Mouse (Mus musculus) lung, embryonic 16.5 days (tissue): ENCODE measurements at regions not wholly inside any gene's neighbourhood (a gene's known extent, or its start where the extent isn't known, plus 50 kb on each side); places are given as distances from the start of the nearest gene placed in this dataset.

Source experiments
- ATAC-seq: fragments of 200-750 bp; cut with Nextera tagmentation; 2 replicates; pipeline ENCODE4 v1.8.0; 2017; ENCODE audit warnings: low read depth, mild to moderate bottlenecking, moderate library complexity
- H3K27ac ChIP-seq: fragments of 300-500 bp; sonication (generic); 2 replicates; pipeline ENCODE4 v1.5.1; 2014; ENCODE audit warnings: mild to moderate bottlenecking, control low read depth, low read length
- H3K27me3 ChIP-seq: fragments of 300-500 bp; sonication (generic); 2 replicates; pipeline ENCODE4 v1.6.1; 2014; ENCODE audit warnings: low read depth, low read length, mixed read lengths; ENCODE audit not compliant: control insufficient read depth, insufficient read depth
- H3K36me3 ChIP-seq: fragments of 300-500 bp; sonication (generic); 2 replicates; pipeline ENCODE4 v1.6.1; 2014; ENCODE audit warnings: low read length; ENCODE audit not compliant: control insufficient read depth, insufficient read depth
- H3K4me1 ChIP-seq: fragments of 300-500 bp; sonication (generic); replicated peaks from 2 replicates; pipeline ENCODE4 v1.6.1; 2014; ENCODE audit warnings: low read length, mixed read lengths; ENCODE audit not compliant: control insufficient read depth, insufficient read depth
- H3K4me2 ChIP-seq: fragments of 300-500 bp; sonication (generic); 2 replicates; pipeline ENCODE4 v1.6.1; 2014; ENCODE audit warnings: low read depth, low read length, control low read depth
- H3K4me3 ChIP-seq: fragments of 300-500 bp; sonication (generic); 2 replicates; pipeline ENCODE4 v1.5.1; 2014; ENCODE audit warnings: mild to moderate bottlenecking, low read length, control low read depth
- H3K9ac ChIP-seq: fragments of 300-500 bp; sonication (generic); 2 replicates; pipeline ENCODE4 v1.6.1; 2014; ENCODE audit warnings: low read length, control low read depth
- H3K9me3 ChIP-seq: fragments of 300-500 bp; sonication (generic); 2 replicates; pipeline ENCODE4 v1.6.1; 2016; ENCODE audit warnings: low read length; ENCODE audit not compliant: control insufficient read depth
- WGBS: fragments of 180-500 bp; shearing (Covaris S2); extraction: QIAGEN DNeasy Blood & Tissue Kit; methylation state at CpG from one replicate; pipeline ENCODE4 v1.1.7; 2014; 5-methylcytosine and 5-hydroxymethylcytosine counted together

DNA sequence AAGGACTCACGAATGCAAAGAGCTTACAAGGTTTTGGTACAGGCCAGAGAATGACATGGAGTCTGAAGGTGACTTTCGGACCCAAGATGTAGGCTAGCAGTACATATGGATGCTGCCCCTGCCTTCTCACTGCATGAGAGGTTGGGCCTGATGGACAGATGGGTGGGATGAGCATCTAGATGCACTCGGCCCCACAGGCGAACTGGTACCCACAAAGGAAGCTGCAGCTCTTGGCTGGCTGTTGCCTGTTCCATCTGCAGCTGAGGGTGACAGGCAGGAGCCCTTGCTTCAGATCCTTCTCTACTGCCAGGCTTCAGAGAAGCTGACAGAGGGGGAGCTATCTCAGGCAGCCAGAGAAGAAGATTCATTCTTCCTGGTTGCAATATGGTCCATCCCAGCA lies 216.8 kb upstream of the Tas2r119 start:
- H3K9ac ChIP-seq = no peak overlapping the region
- H3K27me3 ChIP-seq = no peaks in the 10 kb centered on the region
- H3K4me1 ChIP-seq = 0 out of 2 replicates have a peak, but pooled peaks cover 3% of the 10 kb centered on the region
- no peaks in the 10 kb centered on the region for H3K9me3 ChIP-seq
- WGBS = 86% methylated on average over 4 of the region's 4 CpGs
- H3K4me2 ChIP-seq = no peak overlapping the region
- ATAC-seq = no peak
- no peak overlapping the region for H3K27ac ChIP-seq
- no peak overlapping the region for H3K4me3 ChIP-seq
- H3K36me3 ChIP-seq = no peaks in the 10 kb centered on the region

GRCm38 (mm10) chr15:31961963-31962362 lies 215.1 kb upstream of the Tas2r119 start:
- Histone ChIP-seq H3K27me3 (no peaks in the 10 kb centered on the region), H3K9me3 (no peaks in the 10 kb centered on the region), H3K4me3 (no peak overlapping the region), H3K27ac (0 out of 2 replicates have a peak overlapping the region, but pooled peaks have one; percentile 21), H3K4me1 (0 out of 2 replicates have a peak, but pooled peaks cover 3% of the 10 kb centered on the region), H3K4me2 (no peak overlapping the region), H3K9ac (no peak overlapping the region), H3K36me3 (no peaks in the 10 kb centered on the region)
- 34% methylated on average over 2 of the region's 2 CpGs for WGBS
- ATAC-seq = peak; percentile 93

- H3K9me3 ChIP-seq = no peaks in the 10 kb centered on the region
- H3K36me3 ChIP-seq = no peaks in the 10 kb centered on the region
- 0 out of 2 replicates have a peak, but pooled peaks cover 3% of the 10 kb centered on the region for H3K4me1 ChIP-seq
- no peak for ATAC-seq
- H3K9ac ChIP-seq = no peak overlapping the region
- WGBS = 92% methylated on average over 6 of the region's 6 CpGs
- no peak overlapping the region for H3K27ac ChIP-seq
- no peaks in the 10 kb centered on the region for H3K27me3 ChIP-seq
- no peak overlapping the region for H3K4me3 ChIP-seq
- H3K4me2 ChIP-seq = no peak overlapping the region
Observed at GRCm38 (mm10) chr15:31964911-31965310, 212.2 kb upstream of the Tas2r119 start.

DNA sequence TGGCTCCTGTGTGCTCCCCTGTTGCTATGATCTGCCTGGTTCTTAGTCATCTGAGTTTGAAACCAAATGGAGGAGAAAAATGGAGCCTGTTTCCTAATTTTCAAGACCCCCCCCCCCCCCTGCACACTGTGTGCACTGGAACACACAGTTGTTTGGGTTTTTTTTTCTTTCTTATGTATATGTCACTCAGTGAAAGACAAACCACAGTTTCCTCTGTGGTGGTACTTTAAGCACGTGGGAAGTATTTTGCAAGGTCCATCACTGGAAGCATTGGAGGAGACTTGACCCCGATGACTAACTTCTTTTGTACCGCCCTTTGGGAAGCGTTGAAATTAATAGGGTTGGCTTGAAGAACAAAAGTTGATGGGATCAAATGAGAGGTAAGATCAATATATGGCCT lies 211.5 kb upstream of the Tas2r119 start:
- H3K36me3 ChIP-seq = no peaks in the 10 kb centered on the region
- H3K27me3 ChIP-seq = no peaks in the 10 kb centered on the region
- H3K9me3 ChIP-seq = no peaks in the 10 kb centered on the region
- ATAC-seq = no peak
- no peak overlapping the region for H3K4me3 ChIP-seq
- whole genome bisulfite sequencing = 90% methylated on average over 4 of the region's 4 CpGs
- H3K9ac ChIP-seq = no peak overlapping the region
- H3K4me1 ChIP-seq = 0 out of 2 replicates have a peak, but pooled peaks cover 3% of the 10 kb centered on the region
- no peak overlapping the region for H3K4me2 ChIP-seq
- H3K27ac ChIP-seq = no peak overlapping the region

DNA sequence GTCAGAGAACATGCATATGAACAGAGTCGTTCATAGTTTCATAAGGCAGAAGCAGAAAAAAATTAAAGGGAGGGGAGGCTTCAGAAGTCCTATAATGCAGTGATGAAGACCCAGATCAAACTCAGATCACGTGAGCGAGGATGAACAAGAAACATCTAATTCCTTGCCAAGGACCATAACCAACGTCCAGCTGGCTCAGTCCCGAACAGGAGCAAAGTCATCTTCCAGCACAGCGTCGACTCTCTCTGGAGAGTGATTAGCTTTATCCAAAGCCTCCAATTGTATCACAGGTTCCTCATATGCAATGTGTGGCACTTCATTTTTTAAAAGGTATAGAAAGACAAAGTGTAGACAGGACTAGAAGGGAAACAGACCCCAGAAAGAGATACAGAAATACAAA lies 204.2 kb upstream of the Tas2r119 start:
- Histone ChIP-seq H3K4me1 (no peaks in the 10 kb centered on the region), H3K36me3 (no peaks in the 10 kb centered on the region), H3K9ac (no peak overlapping the region), H3K27ac (no peak overlapping the region), H3K4me3 (no peak overlapping the region), H3K27me3 (no peaks in the 10 kb centered on the region), H3K9me3 (no peaks in the 10 kb centered on the region), H3K4me2 (no peak overlapping the region)
- WGBS = 78% methylated on average over 7 of the region's 7 CpGs
- no peak for ATAC-seq

GRCm38 (mm10) chr15:31973889-31974288 lies 203.2 kb upstream of the Tas2r119 start:
- ATAC-seq = no peak
- H3K4me3 ChIP-seq = no peak overlapping the region
- no peaks in the 10 kb centered on the region for H3K27me3 ChIP-seq
- no peaks in the 10 kb centered on the region for H3K4me1 ChIP-seq
- no peak overlapping the region for H3K4me2 ChIP-seq
- H3K36me3 ChIP-seq = no peaks in the 10 kb centered on the region
- H3K9me3 ChIP-seq = no peaks in the 10 kb centered on the region
- no peak overlapping the region for H3K27ac ChIP-seq
- no peak overlapping the region for H3K9ac ChIP-seq
- WGBS = 89% methylated on average over 11 of the region's 11 CpGs

- Histone ChIP-seq H3K36me3 (no peaks in the 10 kb centered on the region), H3K27me3 (no peaks in the 10 kb centered on the region), H3K4me2 (no peak overlapping the region), H3K4me1 (no peaks in the 10 kb centered on the region), H3K9ac (no peak overlapping the region), H3K9me3 (no peaks in the 10 kb centered on the region), H3K27ac (no peak overlapping the region), H3K4me3 (no peak overlapping the region)
- peak; percentile 36; the same call in 1 of the 2 replicates for ATAC-seq
- WGBS = 44% methylated on average over 4 of the region's 4 CpGs
Observed at GRCm38 (mm10) chr15:31976461-31976860, 200.6 kb upstream of the Tas2r119 start.

DNA sequence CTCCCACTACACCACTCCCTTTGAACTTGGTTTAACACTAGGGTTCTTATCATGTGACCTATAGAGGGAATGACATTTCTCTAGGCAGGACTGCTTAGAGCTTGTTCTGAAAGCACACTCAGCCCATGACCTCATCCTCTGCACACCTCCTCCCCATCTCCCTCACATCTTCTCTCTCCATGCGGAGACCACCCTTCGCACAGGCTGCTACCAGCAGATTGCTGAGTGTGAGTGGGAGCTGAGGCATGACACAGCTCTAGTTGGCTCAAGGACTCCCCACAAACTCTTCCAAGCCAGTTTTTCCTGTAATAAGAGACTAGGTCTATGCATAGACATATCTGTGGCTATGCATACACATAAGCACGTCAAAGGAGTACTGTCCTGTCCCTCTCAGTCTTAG lies 199.5 kb upstream of the Tas2r119 start:
- no peak for ATAC-seq

DNA sequence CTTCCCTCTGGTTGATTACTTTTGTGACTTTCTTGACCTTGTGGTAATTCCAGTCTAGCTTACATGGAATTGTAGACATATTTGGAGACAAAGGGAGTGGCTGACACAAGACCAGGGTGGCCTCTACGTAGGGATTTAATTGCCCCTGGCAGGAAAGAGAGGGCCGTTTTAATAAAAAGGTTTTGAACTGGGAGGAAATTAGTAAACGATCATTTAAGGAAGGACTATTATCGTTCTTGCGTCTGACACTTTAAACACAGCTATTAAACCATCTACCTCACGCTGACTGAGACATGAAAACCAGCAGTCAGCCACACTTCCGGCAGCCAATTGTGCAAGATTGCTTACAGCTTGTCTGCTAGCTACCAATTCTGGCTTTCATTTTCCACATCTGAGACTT lies 197.1 kb upstream of the Tas2r119 start:
- Histone ChIP-seq H3K9me3 (no peaks in the 10 kb centered on the region), H3K4me1 (no peaks in the 10 kb centered on the region), H3K4me2 (no peak overlapping the region), H3K4me3 (no peak overlapping the region), H3K27ac (no peak overlapping the region), H3K27me3 (no peaks in the 10 kb centered on the region), H3K36me3 (no peaks in the 10 kb centered on the region), H3K9ac (no peak overlapping the region)
- no peak for ATAC-seq
- 41% methylated on average over 7 of the region's 7 CpGs for WGBS

More for the DNA sequence above, 199.5 kb upstream of the Tas2r119 start:
- Histone ChIP-seq H3K4me3 (no peak overlapping the region), H3K9ac (no peak overlapping the region), H3K4me1 (no peaks in the 10 kb centered on the region), H3K27ac (no peak overlapping the region), H3K4me2 (no peak overlapping the region), H3K27me3 (no peaks in the 10 kb centered on the region), H3K9me3 (no peaks in the 10 kb centered on the region), H3K36me3 (no peaks in the 10 kb centered on the region)
- WGBS = 79% methylated on average over 3 of the region's 3 CpGs

DNA sequence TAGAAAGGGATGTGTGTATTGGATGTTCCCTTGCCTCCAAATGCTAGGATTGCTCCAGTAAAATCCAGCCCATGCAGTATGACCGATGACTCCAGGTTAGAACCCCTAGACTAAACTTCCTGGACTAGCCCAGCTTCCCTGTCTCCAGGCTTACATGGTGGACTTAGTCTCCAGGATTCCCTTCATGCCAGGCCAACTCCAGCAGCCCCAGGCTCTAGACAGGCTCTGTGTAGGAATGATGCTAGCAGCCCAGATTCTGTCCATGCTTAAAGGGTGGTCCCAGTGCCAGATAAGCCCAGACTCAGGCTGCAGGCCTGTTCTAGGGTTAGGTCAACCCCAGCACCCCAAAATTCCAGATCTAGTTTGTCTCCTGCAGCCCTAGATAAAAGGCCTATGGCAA lies 196.3 kb upstream of the Tas2r119 start:
- no peaks in the 10 kb centered on the region for H3K4me1 ChIP-seq
- no peak overlapping the region for H3K4me2 ChIP-seq
- H3K27me3 ChIP-seq = no peaks in the 10 kb centered on the region
- ATAC-seq = no peak
- H3K27ac ChIP-seq = no peak overlapping the region
- no peaks in the 10 kb centered on the region for H3K9me3 ChIP-seq
- no peak overlapping the region for H3K4me3 ChIP-seq
- 100% methylated on average over 1 of the region's 1 CpGs for WGBS
- no peaks in the 10 kb centered on the region for H3K36me3 ChIP-seq
- H3K9ac ChIP-seq = no peak overlapping the region
